Mouse (Mus musculus) forebrain, embryonic 15.5 days (tissue): Measurements from ENCODE around the gene Gm9958. TPM values are rescaled to one million over a fixed set of nuclear protein-coding genes. Genes with fewer than 3 reads are reported as not detected.

Experiments used
- ATAC-seq: fragments of 200-750 bp; cut with Nextera tagmentation; replicated peaks from 2 replicates; pipeline ENCODE4 v1.8.0; 2017; ENCODE audit warnings: mild to moderate bottlenecking, moderate TSS enrichment, moderate library complexity
- H3K27ac ChIP-seq: fragments of 300-500 bp; sonication (generic); replicated peaks from 2 replicates; pipeline ENCODE4 v1.5.1; 2015; ENCODE audit warnings: mild to moderate bottlenecking, inconsistent platforms
- H3K27me3 ChIP-seq: fragments of 300-500 bp; sonication (generic); 2 replicates; pipeline ENCODE4 v1.6.1; 2015; ENCODE audit warnings: inconsistent platforms
- H3K36me3 ChIP-seq: fragments of 300-500 bp; sonication (generic); 2 replicates; pipeline ENCODE4 v1.6.1; 2015; ENCODE audit warnings: mild to moderate bottlenecking, inconsistent platforms
- H3K4me1 ChIP-seq: fragments of 300-500 bp; sonication (generic); 2 replicates; pipeline ENCODE4 v1.6.1; 2015; ENCODE audit warnings: inconsistent platforms
- H3K4me2 ChIP-seq: fragments of 300-500 bp; sonication (generic); replicated peaks from 2 replicates; pipeline ENCODE4 v1.6.1; 2015; ENCODE audit warnings: mild to moderate bottlenecking, inconsistent platforms
- H3K4me3 ChIP-seq: fragments of 300-500 bp; sonication (generic); 2 replicates; pipeline ENCODE4 v1.5.1; 2015; ENCODE audit warnings: mild to moderate bottlenecking, inconsistent platforms
- H3K9ac ChIP-seq: fragments of 300-500 bp; sonication (generic); replicated peaks from 2 replicates; pipeline ENCODE4 v1.6.1; 2015; ENCODE audit warnings: mild to moderate bottlenecking, inconsistent platforms
- H3K9me3 ChIP-seq: fragments of 300-500 bp; sonication (generic); 2 replicates; pipeline ENCODE4 v1.6.1; 2016; ENCODE audit warnings: inconsistent platforms
- WGBS: fragments of 180-500 bp; shearing (Covaris S2); methylation state at CpG from one replicate; pipeline ENCODE4 v1.1.7; 2015; ENCODE audit warnings: mixed read lengths; 5-methylcytosine and 5-hydroxymethylcytosine counted together
- polyA plus RNA-seq: library from polyadenylated mRNA; unstranded; fragments of >200 nt; fragmentation: Nextera tagmentation; extraction: Ambion mirVana; gene quantifications from 2 replicates; pipeline ENCODE4 v1.2.1, GENCODE M21; 2015

Gm9958 gene
- polyA plus RNA-seq, 1 experiment from 2014 or later = 5.7 TPM

GRCm38 (mm10) chr5:90414925-90415295, 47.9 kb downstream of the Gm9958 start:
- no peaks in the 10 kb centered on the region for H3K27me3 ChIP-seq
- no peaks in the 10 kb centered on the region for H3K36me3 ChIP-seq
- H3K4me3 ChIP-seq = no peak overlapping the region
- no peaks in the 10 kb centered on the region for H3K4me1 ChIP-seq
- H3K27ac ChIP-seq = no peak overlapping the region
- no peak overlapping the region for H3K4me2 ChIP-seq
- H3K9ac ChIP-seq = no peak overlapping the region
- WGBS = 48% methylated on average over 6 of the region's 6 CpGs
- H3K9me3 ChIP-seq = no peaks in the 10 kb centered on the region
- ATAC-seq = no peak

Other genes with a start within 250 kb of the Gm9958 start
- gene Cox18, start 143.2 kb upstream of the Gm9958 start, polyA plus RNA-seq = 32.7 and 37.5 TPM in 2 replicates
- gene Ankrd17, start 627 bp upstream of the Gm9958 start, polyA plus RNA-seq = 29.7 and 30.2 TPM in 2 replicates
- gene Alb, start 93.7 kb downstream of the Gm9958 start, polyA plus RNA-seq = 3.1 TPM in 1 of 2 replicates, not detected in the other
- gene Afp, start 123.5 kb downstream of the Gm9958 start, polyA plus RNA-seq = 4.4 TPM in 1 of 2 replicates, not detected in the other
- not detected in 2 replicates for gene Afm, start 151.7 kb downstream of the Gm9958 start, polyA plus RNA-seq
- 0.10 TPM in 1 of 2 replicates, not detected in the other for gene 5830473C10Rik, start 193.9 kb downstream of the Gm9958 start, polyA plus RNA-seq